Mouse (Mus musculus) retina, postnatal 1 day (tissue): ENCODE measurements at regions not wholly inside any gene's neighbourhood (a gene's known extent, or its start where the extent isn't known, plus 50 kb on each side); places are given as distances from the start of the nearest gene placed in this dataset.

Experiments
- DNase-seq: peaks from one replicate; pipeline ENCODE4 v3.0.0-alpha.2; 2012

DNA sequence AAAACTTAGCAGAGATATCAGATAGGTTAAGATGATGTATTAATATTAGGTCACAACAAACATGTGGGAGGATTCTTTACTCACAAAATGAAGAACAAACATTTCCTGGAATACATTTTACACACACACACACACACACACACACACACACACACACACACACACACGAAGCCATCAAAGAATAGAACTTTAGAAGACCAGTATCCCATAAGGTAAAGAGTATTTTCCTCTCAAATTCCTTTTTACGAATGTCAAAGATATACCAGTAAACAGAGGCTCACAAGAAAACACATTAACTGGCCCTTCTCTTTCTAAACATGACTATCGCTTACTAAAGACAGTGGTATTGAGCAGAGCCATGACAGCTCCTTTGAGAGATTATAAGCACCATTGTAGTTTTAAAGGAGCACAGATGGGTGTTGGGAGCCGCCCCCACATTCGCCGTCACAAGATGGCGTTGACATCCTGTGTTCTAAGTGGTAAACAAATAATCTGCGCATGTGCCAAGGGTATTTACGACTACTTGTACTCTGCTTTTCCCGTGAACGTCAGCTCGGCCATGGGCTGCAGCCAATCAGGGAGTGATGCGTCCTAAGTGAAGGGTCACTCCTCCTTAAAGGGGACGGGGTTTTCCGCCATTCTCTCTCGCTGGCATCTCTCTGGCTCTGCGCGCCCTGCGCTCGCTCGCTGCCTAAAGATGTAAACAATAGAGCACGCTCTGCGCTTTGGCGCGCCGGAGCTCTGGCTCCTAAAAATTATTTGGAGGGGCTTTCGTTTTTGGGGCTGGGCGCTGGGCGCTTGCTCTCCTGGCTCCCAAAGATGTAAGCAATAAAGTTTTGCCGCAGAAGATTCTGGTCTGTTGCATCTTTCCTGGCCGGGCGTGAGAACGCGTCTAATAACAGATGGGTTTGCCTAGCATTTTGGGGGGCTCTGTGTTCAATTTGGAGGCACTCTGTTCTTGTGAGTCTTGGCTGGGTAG lies 160.0 kb downstream of the Csl start:
- peak; percentile 66 for DNase-seq

DNA sequence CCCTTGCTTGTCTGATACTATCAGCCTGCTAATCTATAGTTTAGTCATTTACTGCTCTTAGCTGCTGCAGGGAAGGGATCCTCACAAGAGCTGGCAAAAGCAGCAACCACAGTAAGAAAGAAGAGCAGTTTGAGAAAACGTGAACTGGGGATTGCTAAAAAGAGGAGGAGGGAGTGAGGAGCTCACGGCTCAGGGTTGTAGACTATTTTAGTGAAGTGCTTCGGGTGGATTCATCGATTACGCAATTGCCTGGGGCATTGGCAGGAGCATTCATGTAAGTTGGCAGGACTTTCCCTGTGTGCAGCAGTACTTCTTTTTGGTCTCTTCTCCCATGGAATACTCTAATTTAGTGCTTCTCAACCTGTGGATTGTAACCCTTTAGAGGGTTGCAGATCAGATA lies 157.1 kb downstream of the Csl start:
- no peak for DNase-seq

DNA sequence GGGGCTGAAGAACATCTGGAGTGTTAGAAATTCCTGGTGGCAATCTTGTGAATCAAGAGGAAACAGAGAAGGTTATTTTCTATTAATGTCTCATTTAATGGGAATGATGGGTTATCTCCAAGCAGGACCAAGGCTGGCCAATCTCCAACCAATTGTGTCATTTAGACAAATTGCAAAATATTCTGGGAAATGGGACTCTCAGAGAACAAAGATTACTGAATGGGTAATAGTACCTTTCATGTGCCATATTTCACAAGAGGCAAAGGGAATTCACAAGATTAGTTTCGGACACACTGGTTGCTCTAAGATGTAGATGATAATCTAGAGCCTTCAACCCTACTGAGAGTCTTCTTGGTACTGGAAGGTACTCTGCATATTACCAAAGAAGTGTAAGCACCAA lies 155.3 kb downstream of the Csl start:
- no peak for DNase-seq

DNA sequence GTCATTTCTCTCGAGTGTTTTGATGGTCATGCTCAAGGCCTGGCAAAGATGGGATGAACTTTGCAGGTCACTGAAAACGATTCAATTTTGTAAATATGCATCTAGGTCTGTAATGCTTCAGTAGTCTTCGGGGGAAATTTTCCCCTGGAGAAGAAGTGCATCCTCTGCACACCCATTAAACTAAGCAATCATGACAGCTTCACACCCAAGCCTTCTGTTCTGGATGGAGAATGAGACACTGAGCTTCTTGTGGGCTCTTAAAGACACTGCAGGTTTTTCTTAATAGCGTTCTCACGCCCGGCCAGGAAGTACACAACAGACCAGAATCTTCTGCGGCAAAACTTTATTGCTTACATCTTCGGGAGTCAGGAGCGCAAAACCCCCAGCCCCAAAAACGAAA lies 151.0 kb downstream of the Csl start:
- peak; percentile 56 for DNase-seq

DNA sequence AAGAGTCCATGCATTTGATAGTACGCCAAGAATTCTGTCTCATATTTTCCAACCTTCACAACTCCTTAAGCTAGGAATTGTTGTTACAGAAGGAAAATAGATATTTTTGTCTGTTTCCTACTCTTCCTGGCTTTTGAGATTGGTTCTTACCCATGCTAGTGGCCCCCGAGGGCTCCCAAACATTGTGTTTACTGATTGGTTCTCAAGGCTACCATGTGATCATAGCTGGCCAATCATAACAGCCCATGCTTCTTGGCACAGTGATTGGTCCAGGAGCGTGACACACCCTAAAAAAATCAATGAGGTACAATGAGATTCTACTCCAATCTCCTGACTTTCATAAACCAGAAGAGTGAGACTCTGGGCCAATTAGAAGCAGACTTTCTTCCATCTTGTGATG lies 150.0 kb downstream of the Csl start:
- no peak for DNase-seq

DNA sequence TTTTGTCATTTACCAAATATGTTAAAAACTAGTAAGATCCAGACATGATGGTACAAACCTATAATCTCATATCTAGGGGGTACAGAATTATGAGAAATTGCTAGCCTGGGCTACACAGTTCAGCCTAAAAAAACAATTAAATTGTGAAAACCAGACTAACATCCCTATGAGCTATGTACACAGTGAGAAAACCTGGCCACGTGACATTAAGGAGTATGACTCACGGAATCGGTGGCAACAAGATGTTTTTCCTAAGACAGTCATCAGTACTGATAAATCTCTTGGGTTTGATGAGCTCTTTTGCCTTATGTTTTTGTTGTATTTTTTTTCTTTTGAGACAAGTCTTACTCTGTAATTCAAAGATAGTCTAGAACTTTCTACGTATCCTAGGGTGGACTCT lies 148.6 kb downstream of the Csl start:
- no peak for DNase-seq

DNA sequence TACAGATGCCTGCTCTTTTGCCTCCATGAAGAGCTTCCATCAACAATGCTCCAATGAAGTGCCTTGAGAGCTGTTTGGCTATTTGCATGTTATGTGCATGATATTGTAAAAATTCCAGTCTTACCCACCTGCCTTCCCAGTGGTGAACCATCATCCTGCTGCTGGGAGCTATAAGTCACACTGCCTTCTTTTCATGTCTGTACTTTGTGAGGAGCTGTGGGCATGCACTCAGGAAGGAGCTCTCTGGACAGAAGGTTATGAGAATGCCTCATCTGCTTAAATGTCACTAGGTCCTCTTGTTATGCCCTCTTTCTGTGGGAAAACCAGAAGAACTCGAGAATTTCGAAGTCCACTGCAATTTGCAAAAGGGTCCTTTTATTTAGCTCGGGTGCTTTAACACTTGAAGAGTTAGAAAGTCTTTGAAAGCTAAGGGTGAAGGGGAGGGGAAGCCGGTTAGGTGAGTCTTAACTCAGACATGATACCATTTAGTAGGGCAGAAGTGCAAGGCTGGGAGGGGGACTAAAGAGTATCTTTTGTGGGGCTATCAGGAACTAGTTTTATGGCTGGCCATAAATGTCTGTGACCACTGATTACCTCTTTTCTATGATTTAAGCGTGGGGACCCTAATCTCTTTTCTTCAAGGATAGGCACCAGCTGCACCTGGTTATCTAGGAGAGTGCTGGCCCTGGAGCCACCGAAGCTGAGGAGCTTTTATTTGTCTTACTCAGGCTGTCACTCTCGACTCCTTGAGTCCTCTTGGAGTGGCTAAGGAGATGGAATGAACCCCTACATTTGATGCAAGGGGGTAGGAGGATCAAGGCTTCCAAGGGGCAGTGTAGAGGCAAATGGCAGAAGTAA lies 144.8 kb downstream of the Csl start:
- no peak for DNase-seq

DNA sequence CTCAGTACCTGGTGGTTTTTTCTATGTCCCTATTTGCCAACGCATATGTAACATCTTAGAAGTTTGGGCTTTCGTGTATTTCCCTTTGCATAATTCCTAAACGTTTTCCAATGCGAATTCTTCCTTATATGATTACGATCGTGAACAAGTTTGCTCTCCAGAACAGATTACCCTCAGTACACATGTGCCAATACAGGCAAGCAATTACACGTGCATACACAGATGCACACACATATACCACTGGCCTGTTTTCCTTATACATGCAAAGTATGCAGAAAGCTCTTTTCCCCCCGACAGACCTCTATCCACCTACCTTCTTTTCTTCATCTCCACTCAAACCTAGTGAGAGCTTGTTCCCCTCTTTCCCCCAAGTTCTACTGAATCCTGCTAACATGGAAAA lies 144.1 kb downstream of the Csl start:
- no peak for DNase-seq

DNA sequence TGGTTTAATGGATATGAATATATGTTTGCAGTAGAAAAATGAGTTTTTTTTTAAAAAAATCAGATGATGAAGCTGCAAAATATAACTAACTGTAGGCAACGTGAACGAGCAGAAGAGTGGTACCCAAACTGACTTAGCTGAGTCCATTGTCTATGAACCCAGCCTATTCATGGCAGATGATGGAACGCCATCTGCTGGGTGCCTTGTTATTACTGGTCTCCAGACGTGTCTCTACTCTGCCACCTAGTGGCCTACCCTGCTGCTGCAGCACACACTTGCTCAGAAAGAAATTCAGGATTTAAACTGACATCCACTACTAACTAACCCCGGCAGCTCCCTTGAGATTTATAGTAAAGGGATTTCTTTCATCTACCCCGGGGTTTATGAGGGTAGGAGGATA lies 143.7 kb downstream of the Csl start:
- peak; percentile 91 for DNase-seq

DNA sequence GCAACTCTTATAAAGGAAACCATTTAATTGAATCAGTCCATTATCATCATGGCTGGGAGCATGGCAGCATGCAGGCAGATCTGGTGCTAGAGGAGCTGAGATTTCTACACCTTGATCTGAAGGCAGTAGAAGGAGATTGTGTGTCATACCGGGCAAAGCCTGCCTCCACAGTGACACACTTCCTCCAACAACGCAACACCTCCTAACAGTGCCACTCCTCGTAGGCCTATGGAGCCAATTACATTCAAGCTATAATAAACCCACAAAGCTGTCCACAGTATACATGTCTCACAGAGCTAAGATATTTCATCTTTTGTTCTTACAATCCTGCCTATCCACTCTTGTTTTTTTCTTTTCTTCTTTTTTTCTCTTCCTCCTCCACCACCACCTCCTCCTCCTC lies 141.8 kb downstream of the Csl start:
- no peak for DNase-seq

DNA sequence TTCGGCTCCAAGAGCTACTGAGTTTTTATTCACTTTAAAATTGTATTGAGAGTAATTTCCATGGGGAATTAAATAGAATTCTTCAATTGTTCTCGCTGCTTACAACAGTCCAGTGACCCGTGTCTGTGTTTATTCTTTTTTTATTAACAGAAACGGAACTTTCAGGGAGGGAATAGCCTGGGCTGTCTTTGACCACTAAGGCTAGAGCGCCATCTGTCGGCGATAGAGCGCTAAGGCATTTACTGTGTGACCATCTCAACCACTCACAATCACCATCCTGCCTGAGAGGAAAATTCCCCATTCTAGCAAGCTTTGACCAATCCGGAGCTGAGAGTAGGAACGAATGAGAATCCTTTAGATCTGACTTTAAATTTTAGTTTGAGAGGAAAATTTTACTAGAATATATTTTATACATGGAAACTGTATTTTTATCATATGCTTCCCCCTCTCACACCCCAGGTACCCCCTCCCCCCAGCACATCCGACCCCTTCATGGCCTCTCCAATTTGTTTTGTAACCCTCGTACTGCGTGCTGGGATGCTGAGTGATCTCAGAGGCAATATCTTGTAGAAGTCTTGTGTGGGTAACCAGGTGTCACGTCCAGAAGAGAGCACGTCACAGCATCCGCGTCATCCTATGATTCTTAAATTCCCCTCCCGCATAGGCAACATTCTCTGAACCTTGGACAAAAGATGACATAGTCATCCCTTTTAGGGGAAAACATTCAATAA lies 139.9 kb downstream of the Csl start:
- peak; percentile 85 for DNase-seq

DNA sequence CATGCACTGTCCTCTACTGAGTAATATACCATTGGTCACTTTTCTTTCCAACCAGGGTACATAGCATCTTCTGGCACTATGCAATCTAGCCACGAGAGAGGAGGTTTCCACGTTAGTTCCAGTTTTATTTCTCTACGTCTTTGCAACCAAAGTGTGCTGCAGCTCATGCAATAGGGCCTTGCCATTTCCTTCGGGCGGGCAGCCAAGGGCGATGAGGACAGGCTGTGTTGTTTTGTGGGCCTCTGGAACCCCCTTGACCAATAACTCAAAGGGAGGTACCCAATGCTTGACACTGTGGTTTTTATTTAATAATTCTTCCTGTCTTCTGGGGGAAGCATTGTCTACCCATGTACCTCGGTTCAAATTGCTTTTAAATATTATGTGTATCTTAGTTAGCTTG lies 139.0 kb downstream of the Csl start:
- DNase-seq: no peak

DNA sequence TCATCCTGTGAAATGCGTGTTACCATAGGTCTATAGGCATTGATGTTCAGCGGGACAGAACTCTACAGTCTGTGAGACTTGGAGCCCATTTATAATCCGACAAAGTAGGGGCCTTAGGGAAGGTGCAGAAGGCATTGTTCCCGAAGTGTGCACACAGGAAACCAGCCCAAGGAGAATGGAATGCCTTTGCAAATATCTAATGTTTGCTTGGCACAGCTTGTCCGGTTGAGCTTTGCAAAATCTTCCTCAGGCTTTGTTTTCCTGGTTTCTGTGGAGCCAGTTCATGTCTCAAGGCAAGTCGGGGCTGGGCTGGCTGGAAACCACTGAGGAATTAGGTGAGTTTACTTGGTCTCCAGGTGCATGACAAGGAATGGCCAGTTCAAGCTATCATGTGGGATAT lies 132.1 kb downstream of the Csl start:
- DNase-seq: no peak

DNA sequence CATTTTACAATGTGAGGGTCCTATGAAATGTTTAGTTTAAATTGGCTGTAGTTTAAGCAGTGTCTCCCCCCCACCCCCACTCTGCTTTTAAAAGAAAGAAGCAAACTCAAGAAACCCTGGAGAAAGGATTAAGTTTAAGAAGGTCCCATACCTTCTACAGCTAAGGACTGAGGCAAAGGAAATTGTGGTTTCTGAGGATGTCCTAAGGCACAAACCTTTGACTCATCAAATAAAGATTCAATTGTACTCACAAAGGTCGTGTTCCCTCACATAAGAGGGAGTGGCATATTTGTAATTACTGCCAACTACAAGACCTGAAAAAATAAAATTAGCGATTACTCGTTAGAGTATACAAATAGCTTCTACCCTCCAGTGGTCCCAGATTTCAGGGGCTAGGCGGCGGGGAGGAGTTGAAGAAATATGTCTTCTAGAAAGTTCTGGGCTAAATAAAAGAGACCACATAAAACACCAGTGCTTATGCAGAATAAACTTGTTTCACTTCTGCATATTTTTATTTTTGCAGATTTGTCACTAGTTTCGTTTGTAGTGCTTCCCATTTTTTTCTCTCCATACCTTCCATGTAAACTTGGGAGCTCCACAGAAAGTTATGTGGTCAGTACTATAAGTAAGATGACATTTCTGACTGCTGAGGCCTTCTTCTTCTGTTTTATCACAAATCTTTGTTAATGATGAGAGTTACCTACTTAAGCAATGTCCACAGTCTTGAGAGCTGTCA lies 127.0 kb downstream of the Csl start:
- no peak for DNase-seq

DNA sequence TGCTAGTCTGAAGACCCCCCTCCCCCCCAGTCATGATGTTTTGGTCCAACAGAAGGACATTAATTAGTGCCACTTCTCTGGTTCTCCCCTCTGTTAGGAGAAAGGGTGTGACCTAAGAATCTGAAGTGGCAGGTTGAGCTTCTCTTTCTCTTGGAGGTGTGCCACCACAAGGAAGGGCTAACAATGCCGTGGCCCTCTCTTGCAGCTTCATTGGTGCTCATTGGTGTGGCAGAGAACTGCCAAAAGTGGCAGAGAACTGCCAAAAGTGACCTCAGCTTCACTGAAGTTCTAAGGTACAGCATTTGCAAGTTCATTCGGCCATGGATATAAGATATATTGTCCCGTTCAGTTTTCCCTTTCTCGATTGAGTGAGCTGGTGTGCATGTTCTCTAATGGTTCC lies 123.7 kb downstream of the Csl start:
- DNase-seq: no peak

DNA sequence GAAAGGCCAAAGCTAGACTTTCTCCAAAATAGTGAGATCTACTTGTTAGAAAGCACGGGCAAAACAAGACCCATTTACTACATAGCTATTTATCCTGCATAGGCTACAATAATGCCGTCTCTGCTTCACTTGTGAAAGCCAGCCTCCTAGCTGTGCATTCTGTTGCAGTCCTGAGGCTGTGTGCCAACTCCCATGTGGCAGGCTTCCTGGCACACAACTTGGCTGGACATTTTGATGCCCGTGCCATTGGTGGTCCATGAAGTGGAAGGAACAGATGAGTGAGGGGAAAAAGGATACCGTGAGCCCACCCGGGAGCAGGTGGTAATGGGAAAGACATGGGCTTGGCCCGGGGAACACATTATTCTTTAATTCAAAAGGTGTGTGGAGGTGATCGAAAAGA lies 120.4 kb downstream of the Csl start:
- DNase-seq: no peak

DNA sequence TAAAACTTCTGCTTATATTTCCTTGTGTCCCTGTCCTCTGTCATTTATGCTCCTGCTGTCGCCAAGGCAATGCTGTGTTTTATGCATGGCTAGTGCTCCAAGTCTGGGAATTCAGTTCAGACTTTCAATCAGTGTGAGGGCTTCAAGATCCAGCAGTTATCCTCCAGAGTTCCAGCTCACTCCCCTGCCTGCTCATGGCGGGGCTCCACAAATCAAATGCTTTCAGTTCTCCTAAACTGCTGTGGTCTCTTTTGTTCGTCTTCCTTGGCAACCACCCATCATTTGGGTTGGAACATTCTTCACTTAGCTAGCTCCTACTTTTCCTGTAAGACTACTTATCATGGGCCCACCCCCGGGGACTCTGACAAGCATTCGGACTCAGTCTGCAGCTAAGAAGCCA lies 120.0 kb downstream of the Csl start:
- DNase-seq: no peak

DNA sequence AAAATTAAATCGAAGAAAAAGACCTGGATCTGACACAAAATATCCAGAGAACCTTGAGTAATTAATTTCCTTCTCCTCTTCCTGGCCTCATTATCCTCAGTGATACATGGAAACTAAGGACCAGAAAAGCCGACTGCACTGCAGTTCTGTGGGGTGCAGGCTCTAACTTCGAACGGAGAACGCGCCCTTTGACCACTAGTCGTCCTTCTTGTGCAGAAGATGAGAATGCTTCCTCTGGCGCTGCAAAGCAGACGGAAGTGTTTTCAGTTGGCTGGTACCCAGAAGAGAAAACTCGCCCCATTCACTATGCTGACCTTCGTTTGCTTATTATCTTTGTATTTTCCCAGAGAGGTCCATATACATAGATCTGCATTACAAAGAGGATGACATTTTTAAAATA lies 117.7 kb downstream of the Csl start:
- DNase-seq: peak; percentile 73

DNA sequence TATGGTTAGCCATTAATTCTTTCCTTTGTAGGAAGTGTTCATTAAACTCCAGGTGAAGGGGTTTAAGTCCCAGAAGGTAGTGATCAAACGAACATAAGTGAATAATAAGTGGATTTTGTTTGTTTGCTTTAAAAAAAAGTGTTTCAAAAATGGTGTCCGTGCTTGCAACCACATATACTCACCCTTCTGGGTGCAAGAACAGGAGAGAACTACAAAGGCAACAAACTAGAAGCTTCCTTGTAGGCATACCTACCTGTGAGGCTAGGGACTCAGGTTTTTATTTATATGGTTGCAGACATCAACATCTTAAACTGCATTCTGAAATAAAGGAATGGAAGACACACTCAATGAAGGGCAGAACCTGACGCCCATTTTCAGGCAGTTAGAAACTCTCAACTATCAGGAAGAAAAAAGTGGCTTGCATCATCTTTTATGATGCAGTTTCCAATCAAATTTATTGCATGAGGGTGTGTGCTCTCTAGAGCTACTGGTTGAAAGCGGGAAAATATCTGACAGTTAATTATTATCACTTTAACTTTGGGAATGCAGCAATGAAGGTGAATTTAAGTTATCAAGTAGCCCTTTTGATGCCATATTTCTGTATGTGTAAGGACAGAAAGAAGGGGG lies 117.1 kb downstream of the Csl start:
- no peak for DNase-seq

DNA sequence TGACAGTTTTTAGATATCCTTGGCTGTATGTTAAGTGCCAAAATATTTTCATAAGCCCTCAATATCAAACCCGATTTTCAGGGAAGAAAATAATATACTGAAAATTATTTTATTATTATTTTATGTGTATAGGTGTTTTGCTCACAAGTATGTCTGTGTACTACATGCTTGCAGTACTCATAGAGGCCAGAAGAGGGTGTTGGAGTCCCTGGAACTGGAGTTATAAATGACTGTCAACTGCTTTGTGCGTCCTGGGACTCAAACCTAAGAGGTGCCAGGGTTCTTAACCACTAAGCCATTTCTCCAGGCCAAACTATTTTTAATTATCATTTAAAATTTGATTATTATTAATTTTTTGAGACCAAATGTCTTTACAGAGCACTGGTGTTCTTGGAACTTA lies 114.5 kb downstream of the Csl start:
- peak; percentile 37 for DNase-seq

DNA sequence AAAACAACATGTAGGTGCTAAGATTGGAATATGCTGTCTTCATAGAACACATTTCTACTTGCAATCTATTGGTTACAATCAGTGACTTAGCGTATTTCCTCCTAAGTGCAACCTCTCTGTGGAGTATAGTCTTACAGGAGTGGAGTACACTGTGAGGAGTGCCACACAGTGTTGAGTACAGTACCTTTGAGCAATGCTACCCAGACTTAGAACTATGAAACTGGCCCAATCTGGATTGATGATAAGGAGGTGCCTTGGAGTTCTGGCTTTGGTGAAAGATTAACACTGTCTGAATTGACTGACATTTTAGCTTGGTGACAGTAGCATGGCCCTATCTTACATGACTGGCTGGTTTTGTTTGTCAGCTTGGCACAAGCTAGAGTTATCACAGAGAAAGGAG lies 107.4 kb downstream of the Csl start:
- no peak for DNase-seq

DNA sequence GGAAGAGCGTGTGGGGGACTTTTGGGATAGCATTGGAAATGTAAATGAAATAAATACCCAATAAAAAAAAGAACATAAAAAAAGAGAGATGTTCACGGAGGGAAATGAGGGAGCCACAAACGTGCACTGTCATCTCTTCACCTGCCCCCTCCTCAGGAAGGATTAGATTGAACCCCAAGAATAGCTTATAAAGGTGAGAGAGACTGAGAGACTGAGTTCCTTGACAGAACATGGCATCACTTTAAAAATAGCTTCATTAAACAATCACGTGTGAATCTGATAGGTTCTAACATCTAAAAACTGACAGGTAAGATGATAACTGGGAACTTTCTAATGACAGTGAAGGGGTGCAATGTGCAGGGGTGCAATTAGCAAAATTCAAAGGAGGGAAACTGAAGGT lies 105.2 kb downstream of the Csl start:
- DNase-seq: no peak
